Mouse (Mus musculus) duodenum, adult 2 months (tissue): Measurements from ENCODE around the gene Gm10217. TPM values are rescaled to one million over a fixed set of nuclear protein-coding genes. Genes with fewer than 3 reads are reported as not detected.

Experiments
- polyA plus RNA-seq: library from polyadenylated mRNA; depleted of rRNA; stranded (reverse); fragments of >200 nt; gene quantifications from 2 replicates; pipeline ENCODE4 v1.2.3, GENCODE M21; 2012; ENCODE audit warnings: low replicate concordance; rRNA removed

The Gm10217 gene
- polyA plus RNA-seq = not detected in 2 replicates

DNA sequence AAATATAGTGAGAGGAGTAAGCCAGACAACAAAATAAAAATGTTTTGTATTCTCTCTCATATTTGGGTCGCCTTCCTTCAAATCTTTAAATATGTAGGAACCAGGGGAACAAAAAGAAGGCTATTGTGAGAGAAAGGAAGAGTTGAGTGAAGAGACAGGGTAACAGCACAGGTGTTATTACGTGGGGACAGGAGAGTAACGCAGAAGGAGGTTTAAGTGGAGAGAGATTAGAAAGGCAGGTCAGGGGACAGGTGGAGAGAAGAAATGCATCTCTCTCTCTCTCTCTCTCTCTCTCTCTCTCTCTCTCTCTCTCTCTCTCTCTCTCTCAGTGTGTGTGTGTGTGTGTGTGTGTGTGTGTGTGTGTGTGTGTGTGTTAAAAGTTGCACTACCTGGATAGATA is at the start of gene Gm10217:
Gene Gm10217, plus strand, starts transcription at position 301 of the 400 bp plus-strand sequence.

Other genes with a start within 250 kb of the Gm10217 start
- gene Fam155a, start 93.1 kb upstream of the Gm10217 start, polyA plus RNA-seq = 0.11 and 0.62 TPM in 2 replicates
- 0.51 and 0.97 TPM in 2 replicates for gene Lig4, start 113.4 kb downstream of the Gm10217 start, polyA plus RNA-seq
- gene Abhd13, start 113.5 kb downstream of the Gm10217 start, polyA plus RNA-seq = 1.9 and 2.0 TPM in 2 replicates
- 10.0 and 10.9 TPM in 2 replicates for gene Tnfsf13b, start 142.2 kb downstream of the Gm10217 start, polyA plus RNA-seq